Mouse (Mus musculus) myocyte (in vitro differentiated cells): ENCODE results near the gene Fam111a. TPM values are rescaled to one million over a fixed set of nuclear protein-coding genes. Genes with fewer than 3 reads are reported as not detected.

Experiments used
- H3K27me3 ChIP-seq: one replicate; pipeline ENCODE4 v1.6.1; 2011; ENCODE audit not compliant: control insufficient read depth, insufficient read depth, insufficient read length
- H3K36me3 ChIP-seq: one replicate; pipeline ENCODE4 v1.6.1; 2011; ENCODE audit not compliant: control insufficient read depth, insufficient read depth
- H3K4me2 ChIP-seq: one replicate; pipeline ENCODE4 v1.6.1; 2011; ENCODE audit warnings: low read depth, control low read depth
- H3K4me3 ChIP-seq: one replicate; pipeline ENCODE4 v1.5.1; 2011; ENCODE audit warnings: mild to moderate bottlenecking, control low read depth, moderate library complexity
- H3K79me2 ChIP-seq: one replicate; pipeline ENCODE4 v1.6.1; 2011; ENCODE audit not compliant: control insufficient read depth, insufficient read depth
- H3ac ChIP-seq: one replicate; pipeline ENCODE4 v1.6.1; 2011; ENCODE audit not compliant: control insufficient read depth, insufficient read length
- CEBPB ChIP-seq: IDR thresholded peaks from 2 replicates; pipeline ENCODE4 v1.6.1; 2011; ENCODE audit warnings: mild to moderate bottlenecking, moderate library complexity; ENCODE audit not compliant: poor library complexity, insufficient read depth, severe bottlenecking
- E2F4 ChIP-seq: IDR thresholded peaks from one replicate; pipeline ENCODE4 v1.6.1; 2011; ENCODE audit warnings: mild to moderate bottlenecking, control low read depth, moderate library complexity; ENCODE audit not compliant: insufficient read depth
- MAX ChIP-seq: IDR thresholded peaks from one replicate; pipeline ENCODE4 v1.6.1; 2011; ENCODE audit warnings: low read depth, mild to moderate bottlenecking, control low read depth
- MYOD1 ChIP-seq, 3 experiments: IDR thresholded peaks; one replicate each; pipeline ENCODE4 v1.6.1; 2011; ENCODE audit warnings: control low read depth in 2 of 3, low read depth in 2 of 3, mild to moderate bottlenecking in 2 of 3, moderate library complexity in 1 of 3; ENCODE audit not compliant: insufficient read length in 2 of 3, control insufficient read depth in 1 of 3
- MYOG ChIP-seq, 3 experiments: IDR thresholded peaks; one replicate each; pipeline ENCODE4 v1.6.1; 2011; ENCODE audit warnings: control low read depth in 2 of 3, low read depth in 2 of 3, mild to moderate bottlenecking in 2 of 3; ENCODE audit not compliant: insufficient read length in 2 of 3, control insufficient read depth in 1 of 3, insufficient read depth in 1 of 3
- POLR2A ChIP-seq: IDR thresholded peaks from one replicate; pipeline ENCODE4 v1.6.1; 2011; ENCODE audit warnings: low read depth, mild to moderate bottlenecking, control low read depth, moderate library complexity; ENCODE audit not compliant: insufficient read length
- POLR2AphosphoS2 ChIP-seq: IDR thresholded peaks from one replicate; pipeline ENCODE4 v1.6.1; 2011; ENCODE audit warnings: low read depth, control low read depth; ENCODE audit not compliant: insufficient read length
- REST ChIP-seq: IDR thresholded peaks from one replicate; pipeline ENCODE4 v1.6.1; 2011; ENCODE audit warnings: mild to moderate bottlenecking, control low read depth, moderate library complexity; ENCODE audit not compliant: insufficient read depth, insufficient read length
- SRF ChIP-seq: IDR thresholded peaks from one replicate; pipeline ENCODE4 v1.6.1; 2011; ENCODE audit warnings: low read depth; ENCODE audit not compliant: control insufficient read depth, insufficient read length
- TCF12 ChIP-seq: IDR thresholded peaks from one replicate; pipeline ENCODE4 v1.6.1; 2011; ENCODE audit warnings: mild to moderate bottlenecking, control low read depth; ENCODE audit not compliant: poor library complexity, insufficient read depth, severe bottlenecking
- TCF3 ChIP-seq: IDR thresholded peaks from one replicate; pipeline ENCODE4 v1.6.1; 2011; ENCODE audit warnings: low read depth, control low read depth; ENCODE audit not compliant: insufficient read length
- USF1 ChIP-seq: IDR thresholded peaks from one replicate; pipeline ENCODE4 v1.6.1; 2011; ENCODE audit warnings: low read depth, mild to moderate bottlenecking, control low read depth, moderate library complexity
- polyA plus RNA-seq: library from polyadenylated mRNA; unstranded; fragments of >200 nt; fragmentation: generic; extraction: Trizol; gene quantifications from one replicate; pipeline ENCODE4 v1.2.1, GENCODE M21; 2012; ENCODE audit warnings: missing spikeins

Gene Fam111a
- polyA plus RNA-seq, 1 experiment: 5.4 TPM

DNA sequence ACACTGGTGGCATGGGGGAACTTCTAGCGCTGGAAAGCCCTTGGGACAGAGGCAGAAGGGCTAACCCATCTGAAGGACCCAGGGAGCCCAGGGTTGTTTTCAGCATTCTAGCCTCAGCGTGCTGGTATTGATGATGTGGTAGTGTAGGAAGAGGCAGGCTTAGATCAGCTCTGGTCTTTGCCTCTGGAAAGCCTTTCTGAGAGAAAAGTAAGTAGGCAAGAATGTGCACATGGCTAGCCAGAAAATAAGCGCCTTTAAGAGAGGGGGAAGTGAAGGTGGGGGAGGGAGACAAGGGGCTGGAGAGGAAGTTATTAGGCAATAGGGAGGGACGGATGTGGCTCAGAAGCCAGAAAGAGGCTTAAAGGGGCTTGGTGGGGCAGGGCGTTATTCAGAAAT, 28.5 kb downstream of the Fam111a start:
- Histone ChIP-seq H3K4me2 (peak overlapping the region; percentile 85), H3K36me3 (peaks cover 17% of the 10 kb centered on the region)
- TF ChIP-seq REST (no peak), CEBPB (peak; percentile 87)

GRCm38 (mm10) chr19:12575107-12575506, 29.6 kb downstream of the Fam111a start:
- TF ChIP-seq MYOG (IDR thresholded peaks at IDR 0.05; ENCODE audit: control insufficient read depth in 1 of 3, insufficient read depth in 1 of 3, insufficient read length in 2 of 3, low read depth in 2 of 3) (no peak), TCF3 (no peak), POLR2AphosphoS2 (no peak), TCF12 (peak; percentile 8)
- Histone ChIP-seq H3K36me3 (peaks cover 23% of the 10 kb centered on the region), H3K27me3 (no peaks in the 10 kb centered on the region), H3K4me2 (peak overlapping the region; percentile 85), H3K79me2 (peaks cover 47% of the 10 kb centered on the region), H3ac (no peak overlapping the region), H3K4me3 (peak overlapping the region; percentile 48)

More for the DNA sequence above, 28.5 kb downstream of the Fam111a start:
- peak overlapping the region; percentile 48 for H3K4me3 ChIP-seq
- H3ac ChIP-seq: peak overlapping the region; percentile 53
- H3K27me3 ChIP-seq: no peaks in the 10 kb centered on the region
- H3K79me2 ChIP-seq: peaks cover 36% of the 10 kb centered on the region

- peaks cover 51% of the 10 kb centered on the region for H3K79me2 ChIP-seq
- H3ac ChIP-seq: no peak overlapping the region
- peak overlapping the region; percentile 48 for H3K4me3 ChIP-seq
- H3K4me2 ChIP-seq: peak overlapping the region; percentile 85
- peaks cover 23% of the 10 kb centered on the region for H3K36me3 ChIP-seq
- TF ChIP-seq TCF3: no peak
- no peaks in the 10 kb centered on the region for H3K27me3 ChIP-seq
Measured at GRCm38 (mm10) chr19:12575514-12575913, 30.0 kb downstream of the Fam111a start.

GRCm38 (mm10) chr19:12576639-12577038, 31.1 kb downstream of the Fam111a start:
- Histone ChIP-seq H3K4me2 (no peak overlapping the region), H3K27me3 (no peaks in the 10 kb centered on the region), H3K36me3 (peaks cover 23% of the 10 kb centered on the region), H3K4me3 (no peak overlapping the region), H3K79me2 (peaks cover 60% of the 10 kb centered on the region), H3ac (no peak overlapping the region)
- no peak for TF ChIP-seq E2F4
- no peak for TF ChIP-seq POLR2AphosphoS2
- no peak for TF ChIP-seq CEBPB
- TF ChIP-seq REST: no peak
- TF ChIP-seq POLR2A: no peak
- TF ChIP-seq USF1: no peak
- TF ChIP-seq SRF: no peak
- no peak for TF ChIP-seq MYOD1 (IDR thresholded peaks at IDR 0.05; ENCODE audit: control insufficient read depth in 1 of 3, insufficient read length in 2 of 3, low read depth in 2 of 3)
- TF ChIP-seq TCF3: no peak
- no peak for TF ChIP-seq MAX
- TF ChIP-seq MYOG (IDR thresholded peaks at IDR 0.05; ENCODE audit: control insufficient read depth in 1 of 3, insufficient read depth in 1 of 3, insufficient read length in 2 of 3, low read depth in 2 of 3): no peak
- TF ChIP-seq TCF12: no peak

- no peak for TF ChIP-seq E2F4
- no peak for TF ChIP-seq POLR2AphosphoS2
- TF ChIP-seq CEBPB: no peak
- TF ChIP-seq TCF3: no peak
- no peak for TF ChIP-seq POLR2A
- TF ChIP-seq MYOG (IDR thresholded peaks at IDR 0.05; ENCODE audit: control insufficient read depth in 1 of 3, insufficient read depth in 1 of 3, insufficient read length in 2 of 3, low read depth in 2 of 3): no peak
- no peak for TF ChIP-seq USF1
- TF ChIP-seq TCF12: no peak
- no peak for TF ChIP-seq MAX
- TF ChIP-seq SRF: no peak
- no peak for TF ChIP-seq MYOD1 (IDR thresholded peaks at IDR 0.05; ENCODE audit: control insufficient read depth in 1 of 3, insufficient read length in 2 of 3, low read depth in 2 of 3)
- no peak for TF ChIP-seq REST
- no peaks in the 10 kb centered on the region for H3K27me3 ChIP-seq
- H3K36me3 ChIP-seq: peaks cover 4% of the 10 kb centered on the region
- no peak overlapping the region for H3ac ChIP-seq
- H3K4me2 ChIP-seq: no peak overlapping the region
- H3K4me3 ChIP-seq: no peak overlapping the region
- H3K79me2 ChIP-seq: peaks cover 32% of the 10 kb centered on the region
Measured at GRCm38 (mm10) chr19:12585310-12585709, 39.8 kb downstream of the Fam111a start.

DNA sequence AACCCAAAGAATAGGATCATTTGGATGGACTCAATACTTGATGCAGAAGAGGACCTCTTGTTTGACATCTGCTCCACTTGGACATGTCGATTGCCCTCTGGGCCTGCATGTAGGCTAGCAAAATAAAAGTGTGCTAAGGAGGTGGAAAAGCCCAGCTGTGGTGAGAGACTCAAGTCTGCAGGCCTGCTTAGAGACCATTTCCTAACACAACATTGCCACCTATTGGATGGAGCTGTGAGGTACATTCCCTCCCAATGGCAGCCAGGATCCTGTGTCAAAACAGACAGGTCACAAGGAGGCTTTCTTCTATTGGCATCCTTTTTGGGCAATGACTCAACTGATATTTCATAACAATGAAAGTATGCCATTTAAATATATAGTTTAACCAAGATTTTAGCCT, 46.4 kb downstream of the Fam111a start:
- Histone ChIP-seq H3K36me3 (no peaks in the 10 kb centered on the region), H3K4me2 (no peak overlapping the region), H3K27me3 (no peaks in the 10 kb centered on the region), H3K4me3 (no peak overlapping the region), H3K79me2 (no peaks in the 10 kb centered on the region), H3ac (no peak overlapping the region)
- TF ChIP-seq MYOG (IDR thresholded peaks at IDR 0.05; ENCODE audit: control insufficient read depth in 1 of 3, insufficient read depth in 1 of 3, insufficient read length in 2 of 3, low read depth in 2 of 3) (no peak), POLR2A (no peak), CEBPB (no peak), POLR2AphosphoS2 (no peak), E2F4 (no peak), REST (no peak), MAX (no peak), TCF12 (no peak), MYOD1 (IDR thresholded peaks at IDR 0.05; ENCODE audit: control insufficient read depth in 1 of 3, insufficient read length in 2 of 3, low read depth in 2 of 3) (no peak), TCF3 (no peak), SRF (no peak), USF1 (no peak)
